7 mouse cellular contexts compared by ENCODE assay signal in genomic region chr7:34234610-34235561, GRCm38 (mm10). TPM values are rescaled to one million over a fixed set of nuclear protein-coding genes. Genes with fewer than 3 reads are reported as not detected.
DNase-seq lines count a peak whose midpoint lies in the region; ATAC-seq and TF ChIP-seq lines count a peak whose summit lies in the region.

No protein-coding gene starts in this region.

- H3K27ac ChIP-seq in lung, postnatal 0 days (ENCODE audit: low read length): peak overlapping the region; percentile 89
- peak overlapping the region; percentile 91 for H3K27ac ChIP-seq in embryonic facial prominence, embryonic 10.5 days (replicated peaks)
- peak overlapping the region; percentile 87 for H3K27ac ChIP-seq in hindbrain, postnatal 0 days
- peak overlapping the region; percentile 78 for H3K27ac ChIP-seq in neural tube, embryonic 11.5 days (ENCODE audit: low read depth, low read length)

- H3K27me3 ChIP-seq in lung, postnatal 0 days (replicated peaks; ENCODE audit: insufficient read depth, low read length): no peaks in the 10 kb centered on the region
- no peaks in the 10 kb centered on the region for H3K27me3 ChIP-seq in embryonic facial prominence, embryonic 10.5 days (replicated peaks; ENCODE audit: low read depth, poor library complexity, severe bottlenecking)
- H3K27me3 ChIP-seq in hindbrain, postnatal 0 days (ENCODE audit: insufficient read depth, low read length): no peaks in the 10 kb centered on the region
- no peaks in the 10 kb centered on the region for H3K27me3 ChIP-seq in neural tube, embryonic 11.5 days (ENCODE audit: control insufficient read depth, insufficient read depth, low read length)

- TF ChIP-seq EP300 in lung, postnatal 0 days (IDR thresholded peaks at IDR 0.05): no peak

- DNase-seq in lung, postnatal 0 days (ENCODE audit: low spot score): peak; percentile 44
- no peak for DNase-seq in lung, postnatal 10 days
- peak; percentile 45 for DNase-seq in embryonic facial prominence, embryonic 10.5 days (ENCODE audit: low spot score)
- peak; percentile 35 for DNase-seq in hindbrain, postnatal 0 days (ENCODE audit: low spot score)
- DNase-seq in neural tube, embryonic 11.5 days (ENCODE audit: low spot score): peak; percentile 26
- no peak for DNase-seq in frontal cortex, postnatal 14 days (ENCODE audit: low spot score in 2 of 2)
- no peak for DNase-seq in cerebellum, postnatal 36 days

- no peak overlapping the region; the same call in 1 of the 2 replicates for H3K9ac ChIP-seq in lung, postnatal 0 days (replicated peaks; ENCODE audit: low read depth)
- H3K9ac ChIP-seq in hindbrain, postnatal 0 days (replicated peaks; ENCODE audit: low read length): peak overlapping the region; percentile 51
- peak overlapping the region; percentile 55 for H3K9ac ChIP-seq in neural tube, embryonic 11.5 days (ENCODE audit: low read length)

- no peaks in the 10 kb centered on the region for H3K9me3 ChIP-seq in lung, postnatal 0 days (ENCODE audit: low read length)
- H3K9me3 ChIP-seq in embryonic facial prominence, embryonic 10.5 days: no peaks in the 10 kb centered on the region
- H3K9me3 ChIP-seq in hindbrain, postnatal 0 days (ENCODE audit: low read length): no peaks in the 10 kb centered on the region
- no peaks in the 10 kb centered on the region for H3K9me3 ChIP-seq in neural tube, embryonic 11.5 days (ENCODE audit: control insufficient read depth, low read length)

- under 1% methylated on average over 17 of the region's 17 CpGs for WGBS in lung, postnatal 0 days
- 3% methylated on average over 17 of the region's 17 CpGs for WGBS in embryonic facial prominence, embryonic 10.5 days
- 1% methylated on average over 17 of the region's 17 CpGs for WGBS in hindbrain, postnatal 0 days
- WGBS in neural tube, embryonic 11.5 days: 4% methylated on average over 17 of the region's 17 CpGs

- peaks cover 12% of the 10 kb centered on the region; the same call in 1 of the 2 replicates for H3K4me1 ChIP-seq in lung, postnatal 0 days (ENCODE audit: insufficient read depth, low read depth, low read length)
- peaks cover 22% of the 10 kb centered on the region for H3K4me1 ChIP-seq in embryonic facial prominence, embryonic 10.5 days
- H3K4me1 ChIP-seq in hindbrain, postnatal 0 days (ENCODE audit: insufficient read depth, low read length): peaks cover 4% of the 10 kb centered on the region
- H3K4me1 ChIP-seq in neural tube, embryonic 11.5 days (ENCODE audit: control insufficient read depth, insufficient read depth, low read length): no peaks in the 10 kb centered on the region

- H3K36me3 ChIP-seq in lung, postnatal 0 days (ENCODE audit: insufficient read depth, low read length): peaks cover 20% of the 10 kb centered on the region
- H3K36me3 ChIP-seq in embryonic facial prominence, embryonic 10.5 days (replicated peaks): peaks cover 39% of the 10 kb centered on the region
- peaks cover 25% of the 10 kb centered on the region for H3K36me3 ChIP-seq in hindbrain, postnatal 0 days (ENCODE audit: insufficient read depth, low read length)
- peaks cover 7% of the 10 kb centered on the region; the same call in 1 of the 2 replicates for H3K36me3 ChIP-seq in neural tube, embryonic 11.5 days (ENCODE audit: control insufficient read depth, insufficient read depth, low read length)

- peak overlapping the region; percentile 71 for H3K4me2 ChIP-seq in lung, postnatal 0 days (replicated peaks; ENCODE audit: low read depth, low read length)
- H3K4me2 ChIP-seq in hindbrain, postnatal 0 days (ENCODE audit: low read depth, low read length): peak overlapping the region; percentile 71
- peak overlapping the region; percentile 74 for H3K4me2 ChIP-seq in neural tube, embryonic 11.5 days (ENCODE audit: low read depth)

- no peak for ATAC-seq in lung, postnatal 0 days
- no peak for ATAC-seq in hindbrain, postnatal 0 days
- 0 out of 2 replicates have a peak, but pooled peaks have one; percentile 0 for ATAC-seq in neural tube, embryonic 11.5 days (ENCODE audit: insufficient read depth, low FRiP score, low TSS enrichment)

- peak overlapping the region; percentile 44 for H3K4me3 ChIP-seq in lung, postnatal 0 days (ENCODE audit: low read depth, low read length)
- H3K4me3 ChIP-seq in embryonic facial prominence, embryonic 10.5 days: peak overlapping the region; percentile 61
- H3K4me3 ChIP-seq in hindbrain, postnatal 0 days (ENCODE audit: low read length): peak overlapping the region; percentile 46
- H3K4me3 ChIP-seq in neural tube, embryonic 11.5 days (ENCODE audit: low read depth, low read length): peak overlapping the region; percentile 44

- TF ChIP-seq CTCF in lung, postnatal 0 days (IDR thresholded peaks at IDR 0.05): 0 out of 2 replicates have a peak, but pooled peaks have one; percentile 1
- no peak for TF ChIP-seq CTCF in hindbrain, postnatal 0 days (IDR thresholded peaks at IDR 0.05; ENCODE audit: low read depth)

RNA-seq across cellular contexts. Expression of gene Gpi1, which starts 4.8 kb away (rescaled TPM):
- 122 and 123 TPM in 2 replicates for polyA plus RNA-seq in lung, postnatal 0 days (2015; fragmentation: Nextera tagmentation; extraction: Ambion mirVana)
- polyA plus RNA-seq in embryonic facial prominence, embryonic 10.5 days (2016; fragmentation: Nextera tagmentation; extraction: Ambion mirVana): 347 and 381 TPM in 2 replicates
- total RNA-seq in hindbrain, postnatal 0 days (2014; rRNA removed): 389 and 393 TPM in 2 replicates
- 413 and 448 TPM in 2 replicates for polyA plus RNA-seq in hindbrain, postnatal 0 days (2015; fragmentation: Nextera tagmentation; extraction: Ambion mirVana)
- polyA plus RNA-seq in neural tube, embryonic 11.5 days (2014; fragmentation: Nextera tagmentation; extraction: Ambion mirVana): 306 and 324 TPM in 2 replicates

RNA-seq across cellular contexts. Expression of gene Gm6096, which starts 16.0 kb away (rescaled TPM):
- polyA plus RNA-seq in lung, postnatal 0 days (2015; fragmentation: Nextera tagmentation; extraction: Ambion mirVana): not detected in 2 replicates
- polyA plus RNA-seq in embryonic facial prominence, embryonic 10.5 days (2016; fragmentation: Nextera tagmentation; extraction: Ambion mirVana): 0.62 TPM in 1 of 2 replicates, not detected in the other
- not detected in 2 replicates for total RNA-seq in hindbrain, postnatal 0 days (2014; rRNA removed)
- polyA plus RNA-seq in hindbrain, postnatal 0 days (2015; fragmentation: Nextera tagmentation; extraction: Ambion mirVana): not detected in 2 replicates
- polyA plus RNA-seq in neural tube, embryonic 11.5 days (2014; fragmentation: Nextera tagmentation; extraction: Ambion mirVana): 0.69 and 1.2 TPM in 2 replicates

RNA-seq across cellular contexts. Expression of gene Pdcd2l, which starts 38.4 kb away (rescaled TPM):
- 34.0 and 37.9 TPM in 2 replicates for polyA plus RNA-seq in lung, postnatal 0 days (2015; fragmentation: Nextera tagmentation; extraction: Ambion mirVana)
- polyA plus RNA-seq in embryonic facial prominence, embryonic 10.5 days (2016; fragmentation: Nextera tagmentation; extraction: Ambion mirVana): 73.5 and 80.8 TPM in 2 replicates
- 37.6 and 42.7 TPM in 2 replicates for total RNA-seq in hindbrain, postnatal 0 days (2014; rRNA removed)
- 61.6 and 65.7 TPM in 2 replicates for polyA plus RNA-seq in hindbrain, postnatal 0 days (2015; fragmentation: Nextera tagmentation; extraction: Ambion mirVana)
- 60.8 and 64.4 TPM in 2 replicates for polyA plus RNA-seq in neural tube, embryonic 11.5 days (2014; fragmentation: Nextera tagmentation; extraction: Ambion mirVana)

Comparison
In these comparisons a context has a peak if more than half of its experiments do, and no peak if none do; other contexts are left out.
1. DNase-seq: peak in lung, postnatal 0 days (single experiment), embryonic facial prominence, embryonic 10.5 days (single experiment), hindbrain, postnatal 0 days (single experiment) and neural tube, embryonic 11.5 days (single experiment); none in lung, postnatal 10 days (single experiment), frontal cortex, postnatal 14 days (0 of 2) and cerebellum, postnatal 36 days (0 of 2).
2. Peak in every context shown above with its lines, with median percentiles within 50 percentile points of each other: H3K27ac ChIP-seq, H3K4me2 ChIP-seq and H3K4me3 ChIP-seq.